Mouse (Mus musculus) liver, embryonic 16.5 days (tissue): ENCODE data around the gene Cplx3. TPM values are rescaled to one million over a fixed set of nuclear protein-coding genes. Genes with fewer than 3 reads are reported as not detected.

Source experiments
- ATAC-seq: fragments of 200-750 bp; cut with Nextera tagmentation; 2 replicates; pipeline ENCODE4 v1.8.0; 2017; ENCODE audit warnings: low read depth, mild to moderate bottlenecking, moderate number of reproducible peaks, moderate library complexity
- H3K27ac ChIP-seq: fragments of 300-500 bp; sonication (generic); 2 replicates; pipeline ENCODE4 v1.5.1; 2014; ENCODE audit warnings: mild to moderate bottlenecking, low read length
- H3K27me3 ChIP-seq: fragments of 300-500 bp; sonication (generic); 2 replicates; pipeline ENCODE4 v1.6.1; 2014; ENCODE audit warnings: low read depth, low read length, mixed read lengths; ENCODE audit not compliant: control insufficient read depth, insufficient read depth
- H3K36me3 ChIP-seq: fragments of 300-500 bp; sonication (generic); 2 replicates; pipeline ENCODE4 v1.6.1; 2014; ENCODE audit warnings: mild to moderate bottlenecking; ENCODE audit not compliant: control insufficient read depth, insufficient read depth
- H3K4me1 ChIP-seq: fragments of 300-500 bp; sonication (generic); 2 replicates; pipeline ENCODE4 v1.6.1; 2014; ENCODE audit warnings: low read depth, low read length, mixed read lengths; ENCODE audit not compliant: control insufficient read depth
- H3K4me2 ChIP-seq: fragments of 300-500 bp; sonication (generic); 2 replicates; pipeline ENCODE4 v1.6.1; 2014; ENCODE audit warnings: low read depth, low read length, mixed read lengths
- H3K4me3 ChIP-seq: fragments of 300-500 bp; sonication (generic); 2 replicates; pipeline ENCODE4 v1.5.1; 2014; ENCODE audit warnings: low read depth, mild to moderate bottlenecking, low read length
- H3K9ac ChIP-seq: fragments of 300-500 bp; sonication (generic); 2 replicates; pipeline ENCODE4 v1.6.1; 2014; ENCODE audit warnings: low read depth, low read length
- H3K9me3 ChIP-seq: fragments of 300-500 bp; sonication (generic); replicated peaks from 2 replicates; pipeline ENCODE4 v1.6.1; 2016; ENCODE audit warnings: low read length; ENCODE audit not compliant: control insufficient read depth
- WGBS: fragments of 180-500 bp; shearing (Covaris S2); extraction: QIAGEN DNeasy Blood & Tissue Kit; methylation state at CpG from one replicate; pipeline ENCODE4 v1.1.7; 2014; ENCODE audit not compliant: insufficient replicate concordance; 5-methylcytosine and 5-hydroxymethylcytosine counted together
- polyA plus RNA-seq: library from polyadenylated mRNA; unstranded; fragments of >200 nt; fragmentation: Nextera tagmentation; extraction: Ambion mirVana; gene quantifications from 2 replicates; pipeline ENCODE4 v1.2.1, GENCODE M21; 2015

Cplx3 gene
- polyA plus RNA-seq, 1 experiment from 2014 or later, result not detected

GRCm38 (mm10) chr9:57575577-57575976 is 30.5 kb downstream of the Cplx3 start:
- Histone ChIP-seq H3K27ac (no peak overlapping the region), H3K9ac (no peak overlapping the region), H3K9me3 (no peaks in the 10 kb centered on the region), H3K4me1 (peaks cover 14% of the 10 kb centered on the region), H3K4me2 (no peak overlapping the region), H3K4me3 (no peak overlapping the region), H3K36me3 (peaks cover 6% of the 10 kb centered on the region), H3K27me3 (no peaks in the 10 kb centered on the region)
- no peak for ATAC-seq
- 72% methylated on average over 3 of the region's 3 CpGs for WGBS

GRCm38 (mm10) chr9:57574397-57574796 is 31.7 kb downstream of the Cplx3 start:
- no peak overlapping the region for H3K4me3 ChIP-seq
- H3K36me3 ChIP-seq, result peaks cover 4% of the 10 kb centered on the region; the same call in 1 of the 2 replicates
- H3K4me2 ChIP-seq, result no peak overlapping the region
- ATAC-seq, result no peak
- H3K27ac ChIP-seq, result no peak overlapping the region
- H3K9ac ChIP-seq, result no peak overlapping the region
- peaks cover 14% of the 10 kb centered on the region for H3K4me1 ChIP-seq
- no peaks in the 10 kb centered on the region for H3K27me3 ChIP-seq
- no peaks in the 10 kb centered on the region for H3K9me3 ChIP-seq

- Histone ChIP-seq H3K4me2 (no peak overlapping the region), H3K36me3 (no peaks in the 10 kb centered on the region; the same call in 1 of the 2 replicates), H3K9ac (no peak overlapping the region), H3K4me1 (peaks cover 3% of the 10 kb centered on the region; the same call in 1 of the 2 replicates), H3K27me3 (no peaks in the 10 kb centered on the region), H3K9me3 (no peaks in the 10 kb centered on the region), H3K27ac (no peak overlapping the region), H3K4me3 (no peak overlapping the region)
- no peak for ATAC-seq
- 82% methylated on average over 6 of the region's 6 CpGs for WGBS
Measured at GRCm38 (mm10) chr9:57568500-57568899, 37.6 kb downstream of the Cplx3 start.

- no peak for ATAC-seq
- H3K27me3 ChIP-seq, result no peaks in the 10 kb centered on the region
- no peak overlapping the region for H3K27ac ChIP-seq
- no peak overlapping the region for H3K9ac ChIP-seq
- H3K4me3 ChIP-seq, result no peak overlapping the region
- peaks cover 5% of the 10 kb centered on the region; the same call in 1 of the 2 replicates for H3K4me1 ChIP-seq
- H3K4me2 ChIP-seq, result no peak overlapping the region
- 55% methylated on average over 8 of the region's 8 CpGs for WGBS
- H3K9me3 ChIP-seq, result no peaks in the 10 kb centered on the region
- no peaks in the 10 kb centered on the region; the same call in 1 of the 2 replicates for H3K36me3 ChIP-seq
Measured at GRCm38 (mm10) chr9:57566846-57567245, 39.2 kb downstream of the Cplx3 start.

GRCm38 (mm10) chr9:57565741-57566221 is 40.3 kb downstream of the Cplx3 start:
- Histone ChIP-seq H3K9me3 (no peaks in the 10 kb centered on the region), H3K4me2 (no peak overlapping the region; the same call in 1 of the 2 replicates), H3K4me3 (no peak overlapping the region), H3K36me3 (no peaks in the 10 kb centered on the region; the same call in 1 of the 2 replicates), H3K27me3 (no peaks in the 10 kb centered on the region), H3K4me1 (peaks cover 12% of the 10 kb centered on the region), H3K9ac (no peak overlapping the region), H3K27ac (0 out of 2 replicates have a peak overlapping the region, but pooled peaks have one; percentile 39)
- WGBS, result 48% methylated on average over 10 of the region's 10 CpGs
- no peak for ATAC-seq

GRCm38 (mm10) chr9:57564609-57565008 is 41.5 kb downstream of the Cplx3 start:
- ATAC-seq, result no peak
- no peak overlapping the region for H3K9ac ChIP-seq

GRCm38 (mm10) chr9:57562896-57563372 is 43.1 kb downstream of the Cplx3 start:
- H3K4me1 ChIP-seq, result peaks cover 18% of the 10 kb centered on the region

More at GRCm38 (mm10) chr9:57564609-57565008, 41.5 kb downstream of the Cplx3 start:
- H3K27me3 ChIP-seq, result no peaks in the 10 kb centered on the region
- WGBS, result 71% methylated on average over 6 of the region's 6 CpGs
- H3K4me1 ChIP-seq, result peaks cover 18% of the 10 kb centered on the region
- no peak overlapping the region for H3K27ac ChIP-seq
- H3K36me3 ChIP-seq, result no peaks in the 10 kb centered on the region; the same call in 1 of the 2 replicates
- no peak overlapping the region for H3K4me3 ChIP-seq
- H3K9me3 ChIP-seq, result no peaks in the 10 kb centered on the region
- H3K4me2 ChIP-seq, result no peak overlapping the region

GRCm38 (mm10) chr9:57561711-57562099 is 44.4 kb downstream of the Cplx3 start:
- Histone ChIP-seq H3K9ac (peak overlapping the region; percentile 83), H3K27ac (peak overlapping the region; percentile 80)
- ATAC-seq, result no peak

More at GRCm38 (mm10) chr9:57562896-57563372, 43.1 kb downstream of the Cplx3 start:
- Histone ChIP-seq H3K4me2 (peak overlapping the region; percentile 3; the same call in 1 of the 2 replicates), H3K4me3 (no peak overlapping the region), H3K27ac (no peak overlapping the region), H3K27me3 (no peaks in the 10 kb centered on the region), H3K36me3 (no peaks in the 10 kb centered on the region), H3K9me3 (no peaks in the 10 kb centered on the region), H3K9ac (no peak overlapping the region)
- ATAC-seq, result no peak
- whole genome bisulfite sequencing, result 41% methylated on average over 4 of the region's 4 CpGs

GRCm38 (mm10) chr9:57560861-57561710 is 45.0 kb downstream of the Cplx3 start, which contains the start of gene Scamp2:
Scamp2 (plus strand) TSS chr9:57560943.
- H3K9ac ChIP-seq, result peak within 1 kb of the TSS; percentile 83
- peaks cover 18% of the 10 kb centered on the region for H3K4me1 ChIP-seq
- ATAC-seq, result peak; percentile 99
- H3K27me3 ChIP-seq, result no peaks in the 10 kb centered on the region
- H3K27ac ChIP-seq, result peak within 1 kb of the TSS; percentile 80
- H3K4me3 ChIP-seq, result peak within 1 kb of the TSS; percentile 84
- H3K9me3 ChIP-seq, result no peaks in the 10 kb centered on the region
- H3K36me3 ChIP-seq, result no peaks in the 10 kb centered on the region
- peak within 1 kb of the TSS; percentile 85 for H3K4me2 ChIP-seq
- WGBS, result under 1% methylated on average over 37 of the region's 37 CpGs

More at GRCm38 (mm10) chr9:57561711-57562099, 44.4 kb downstream of the Cplx3 start:
- WGBS, result 43% methylated on average over 13 of the region's 13 CpGs
- H3K4me2 ChIP-seq, result peak overlapping the region; percentile 85
- no peaks in the 10 kb centered on the region for H3K36me3 ChIP-seq
- H3K4me1 ChIP-seq, result peaks cover 18% of the 10 kb centered on the region
- no peaks in the 10 kb centered on the region for H3K9me3 ChIP-seq
- no peaks in the 10 kb centered on the region for H3K27me3 ChIP-seq
- H3K4me3 ChIP-seq, result peak overlapping the region; percentile 84
